Mouse (Mus musculus) bone marrow macrophage, adult 2 months (primary cell): ENCODE results near the gene Cnn3. TPM values are rescaled to one million over a fixed set of nuclear protein-coding genes. Genes with fewer than 3 reads are reported as not detected.

ENCODE experiments used
- H3K27ac ChIP-seq: 2 replicates; pipeline ENCODE4 v1.5.1; 2012; ENCODE audit warnings: low read depth, low read length; ENCODE audit not compliant: insufficient read depth
- H3K4me1 ChIP-seq: 2 replicates; pipeline ENCODE4 v1.6.1; 2012; ENCODE audit warnings: low read length; ENCODE audit not compliant: control insufficient read depth, insufficient read depth
- H3K4me3 ChIP-seq: 2 replicates; pipeline ENCODE4 v1.5.1; 2012; ENCODE audit warnings: mild to moderate bottlenecking, low read length, moderate library complexity; ENCODE audit not compliant: insufficient read depth
- CTCF ChIP-seq: IDR thresholded peaks from 2 replicates; pipeline ENCODE4 v1.5.1; 2012; ENCODE audit warnings: low read depth, mild to moderate bottlenecking, low read length, moderate library complexity
- POLR2A ChIP-seq: IDR thresholded peaks from 2 replicates; pipeline ENCODE4 v1.6.1; 2012; ENCODE audit warnings: mild to moderate bottlenecking, low read depth, low read length, borderline replicate concordance
- polyA plus RNA-seq: library from polyadenylated mRNA; stranded (reverse); fragments of >200 nt; gene quantifications from 2 replicates; pipeline ENCODE4 v1.2.4, GENCODE M21; 2012; ENCODE audit not compliant: missing spikeins, insufficient read depth, insufficient read length

Gene Cnn3
- polyA plus RNA-seq, 1 experiment, result 1.3 TPM

DNA sequence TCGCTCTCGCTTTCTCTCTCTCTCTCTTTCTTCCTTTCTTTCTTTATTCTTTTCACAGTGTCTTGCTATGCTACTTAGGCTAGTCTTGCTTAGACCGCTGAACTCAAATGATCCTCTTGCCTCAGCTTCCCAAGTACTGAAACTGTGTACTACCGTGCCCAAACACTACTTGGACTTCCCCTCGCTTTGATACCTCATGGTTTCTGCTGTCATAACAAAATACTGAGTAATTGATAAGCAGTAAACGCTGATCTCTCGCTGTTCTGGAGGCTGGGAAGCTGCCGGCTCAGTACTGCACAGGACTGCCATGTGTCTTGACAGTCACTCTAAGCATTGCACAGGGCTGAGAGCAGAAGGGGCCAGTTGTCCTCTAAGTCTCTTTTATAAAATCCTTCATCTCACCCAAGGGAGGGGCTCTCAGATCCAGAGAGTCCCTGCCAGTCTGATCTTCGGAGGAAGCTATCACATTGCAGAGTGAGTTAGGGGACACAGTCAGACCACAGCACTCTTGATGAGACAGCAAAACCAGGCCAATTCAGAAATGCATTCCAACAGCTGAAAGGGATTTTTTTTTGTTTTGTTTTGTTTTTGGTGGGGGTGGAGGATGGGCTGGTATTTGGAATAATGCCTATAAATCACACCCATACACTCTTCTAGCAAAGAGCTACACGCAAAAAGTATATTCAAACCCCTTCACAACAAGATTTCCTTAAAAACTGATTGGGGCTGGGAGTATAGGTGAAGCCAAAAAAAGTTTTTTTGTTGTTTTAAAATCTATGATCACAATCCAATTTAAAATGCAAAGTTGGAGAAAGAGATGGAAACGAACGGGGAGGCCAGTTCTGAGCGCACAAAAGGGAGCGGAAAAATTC, 8.7 kb upstream of the Cnn3 start:
- TF ChIP-seq CTCF (no peak), POLR2A (no peak)
- Histone ChIP-seq H3K4me3 (no peak overlapping the region), H3K27ac (no peak overlapping the region), H3K4me1 (no peaks in the 10 kb centered on the region; the same call in 1 of the 2 replicates)

DNA sequence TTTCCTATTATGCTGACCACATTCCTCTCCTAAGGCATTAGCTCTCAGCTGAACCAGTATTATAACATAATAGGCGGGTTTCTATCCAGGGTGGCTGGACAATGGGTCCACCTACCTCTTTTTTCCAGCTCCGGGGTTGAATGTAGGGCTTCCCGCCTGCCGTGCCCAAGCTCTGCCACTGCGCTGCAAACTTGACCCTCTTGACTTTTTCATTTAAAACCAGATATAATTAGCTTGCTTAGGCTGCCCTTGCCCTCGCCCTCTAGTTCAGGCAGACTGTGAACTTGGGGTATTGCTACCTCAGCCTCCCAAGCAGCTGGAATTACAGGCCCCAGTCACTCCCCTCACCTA, 8.1 kb upstream of the Cnn3 start:
- TF ChIP-seq POLR2A (no peak), CTCF (no peak)
- H3K4me1 ChIP-seq, result no peaks in the 10 kb centered on the region; the same call in 1 of the 2 replicates
- H3K27ac ChIP-seq, result no peak overlapping the region
- H3K4me3 ChIP-seq, result no peak overlapping the region

DNA sequence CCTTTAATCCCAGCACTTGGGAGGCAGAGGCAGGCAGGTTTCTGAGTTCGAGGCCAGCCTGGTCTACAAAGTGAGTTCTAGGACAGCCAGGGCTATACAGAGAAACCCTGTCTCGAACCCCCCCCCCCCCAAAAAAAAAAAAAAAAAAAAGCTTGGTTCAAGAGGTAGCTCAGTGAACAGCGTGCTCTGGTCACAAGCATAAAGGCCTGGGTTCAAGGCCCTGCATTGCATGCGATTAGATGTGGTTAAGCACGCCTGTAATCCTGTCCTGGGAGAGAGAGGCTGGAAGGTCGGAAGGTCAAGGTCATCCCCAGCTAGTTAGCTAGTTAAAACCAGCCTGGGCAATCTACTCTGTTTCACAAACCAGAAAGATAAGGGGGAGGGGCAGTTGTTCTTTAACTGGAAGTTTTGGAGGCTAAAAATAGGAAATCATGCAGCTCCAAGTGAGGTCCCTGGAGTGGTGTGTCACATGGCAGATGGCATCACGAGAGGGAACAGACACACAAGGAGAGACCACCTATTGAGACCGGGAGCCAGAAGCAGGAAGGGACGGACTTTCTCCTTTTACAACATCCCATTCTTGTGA, 7.4 kb upstream of the Cnn3 start:
- Histone ChIP-seq H3K27ac (no peak overlapping the region), H3K4me3 (no peak overlapping the region), H3K4me1 (no peaks in the 10 kb centered on the region; the same call in 1 of the 2 replicates)
- TF ChIP-seq POLR2A (no peak), CTCF (no peak)

DNA sequence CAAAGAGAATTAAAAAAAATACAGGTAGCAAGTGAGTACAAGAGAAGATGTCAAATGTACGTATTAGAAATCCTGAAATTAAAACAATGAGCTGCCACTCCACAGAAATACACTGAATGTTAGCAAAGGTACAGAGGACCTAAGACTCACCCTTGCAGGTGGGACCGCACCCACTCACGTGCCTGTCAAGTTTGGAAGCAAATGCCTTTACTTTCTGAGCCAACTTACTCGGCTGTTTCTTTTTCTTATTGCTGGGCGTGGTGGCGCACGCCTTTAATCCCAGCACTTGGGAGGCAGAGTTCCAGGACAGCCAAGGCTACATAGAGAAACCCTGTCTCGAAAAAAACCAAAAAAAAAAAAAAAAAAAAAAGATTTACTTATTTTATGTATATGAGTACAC, 3.9 kb upstream of the Cnn3 start:
- no peak for TF ChIP-seq POLR2A
- TF ChIP-seq CTCF, result no peak
- Histone ChIP-seq H3K4me3 (no peak overlapping the region), H3K4me1 (no peaks in the 10 kb centered on the region; the same call in 1 of the 2 replicates), H3K27ac (no peak overlapping the region)

DNA sequence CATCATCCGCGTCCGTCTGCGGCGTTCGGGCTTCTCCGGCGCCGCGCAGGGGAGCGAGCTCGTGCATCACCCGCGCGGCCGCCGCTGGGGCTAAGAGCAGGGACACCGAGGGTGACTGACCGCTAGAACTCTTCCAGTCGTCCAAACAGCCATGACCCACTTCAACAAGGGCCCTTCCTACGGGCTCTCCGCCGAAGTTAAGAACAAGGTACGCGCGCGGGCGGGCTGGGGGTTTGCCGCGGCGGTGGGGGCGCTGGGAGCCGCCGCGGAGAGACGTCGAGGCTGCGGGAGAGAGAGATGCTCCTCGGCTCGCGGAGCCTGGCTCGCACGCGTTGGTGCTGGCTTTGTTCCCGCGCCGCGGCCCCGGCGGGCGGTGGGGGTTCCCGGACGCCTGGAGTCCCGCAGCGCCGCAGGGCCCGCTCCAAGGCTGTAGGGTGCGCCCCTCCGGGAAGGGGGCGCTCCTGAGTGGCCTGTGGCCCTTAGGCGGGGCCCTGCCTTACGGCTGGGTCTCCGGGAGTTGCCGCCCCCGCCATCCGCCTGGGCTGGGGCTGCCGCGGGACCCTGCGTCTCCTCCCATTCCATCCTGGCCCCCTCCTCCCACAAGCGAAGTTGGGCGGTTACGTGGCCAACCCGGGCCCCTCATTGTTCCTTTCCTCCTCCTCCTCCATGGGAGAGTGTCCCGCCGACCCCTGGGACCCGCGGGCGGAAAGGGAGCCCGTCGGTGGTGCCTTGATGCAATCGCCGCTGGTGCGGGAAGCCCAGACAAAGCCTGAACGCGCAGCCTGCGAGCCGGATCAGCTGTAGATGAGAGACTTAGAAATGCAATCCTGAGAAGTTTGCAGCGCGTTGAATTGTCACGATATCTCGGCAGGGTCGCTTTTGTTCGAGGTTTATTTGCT, 573 bp downstream of the Cnn3 start:
- TF ChIP-seq POLR2A (no peak), CTCF (no peak)
- Histone ChIP-seq H3K27ac (no peak overlapping the region), H3K4me3 (peak overlapping the region; percentile 47), H3K4me1 (no peaks in the 10 kb centered on the region; the same call in 1 of the 2 replicates)

DNA sequence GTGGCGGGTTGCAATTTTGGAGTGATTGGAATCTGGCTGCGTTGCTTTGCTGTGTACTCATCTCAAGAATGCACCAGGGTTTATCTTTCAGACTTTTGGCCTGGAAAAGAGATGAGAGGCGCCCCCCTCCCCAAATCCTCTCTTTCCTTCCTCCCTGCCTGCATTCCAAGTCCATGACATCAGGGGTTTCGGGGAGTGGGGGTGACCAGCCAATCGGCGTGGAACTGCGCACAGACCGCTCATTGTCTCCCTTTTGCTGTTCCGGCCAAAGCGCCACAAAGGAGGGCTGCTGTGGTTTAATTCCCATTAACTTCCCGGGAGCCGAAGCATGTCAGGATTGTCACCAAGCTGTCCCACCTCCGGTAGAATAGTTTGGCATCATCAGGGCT, 1.2 kb downstream of the Cnn3 start:
- no peak for TF ChIP-seq POLR2A
- TF ChIP-seq CTCF, result no peak
- Histone ChIP-seq H3K4me3 (no peak overlapping the region), H3K4me1 (no peaks in the 10 kb centered on the region; the same call in 1 of the 2 replicates), H3K27ac (no peak overlapping the region)

DNA sequence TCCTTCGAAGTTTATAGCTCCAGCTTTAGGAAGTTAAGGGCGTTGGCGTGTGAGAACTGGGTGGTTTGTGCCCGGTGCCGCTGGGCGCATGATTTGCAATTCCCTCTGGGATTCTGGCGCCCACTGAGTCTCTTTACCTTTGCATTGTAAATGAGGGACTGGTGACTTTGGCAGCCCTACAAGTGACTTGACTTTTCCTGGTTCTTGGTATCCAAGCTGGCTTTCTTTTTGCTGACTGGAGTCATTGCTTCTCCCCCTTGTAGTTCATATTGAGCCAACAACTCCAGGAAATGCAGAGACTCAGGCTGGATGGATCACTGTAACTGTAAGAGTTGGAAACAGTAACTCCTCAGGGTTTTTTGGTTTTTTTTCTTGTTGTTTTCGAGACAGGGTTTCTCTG, 1.9 kb downstream of the Cnn3 start:
- Histone ChIP-seq H3K27ac (no peak overlapping the region), H3K4me1 (no peaks in the 10 kb centered on the region; the same call in 1 of the 2 replicates), H3K4me3 (no peak overlapping the region)
- TF ChIP-seq CTCF (no peak), POLR2A (no peak)

DNA sequence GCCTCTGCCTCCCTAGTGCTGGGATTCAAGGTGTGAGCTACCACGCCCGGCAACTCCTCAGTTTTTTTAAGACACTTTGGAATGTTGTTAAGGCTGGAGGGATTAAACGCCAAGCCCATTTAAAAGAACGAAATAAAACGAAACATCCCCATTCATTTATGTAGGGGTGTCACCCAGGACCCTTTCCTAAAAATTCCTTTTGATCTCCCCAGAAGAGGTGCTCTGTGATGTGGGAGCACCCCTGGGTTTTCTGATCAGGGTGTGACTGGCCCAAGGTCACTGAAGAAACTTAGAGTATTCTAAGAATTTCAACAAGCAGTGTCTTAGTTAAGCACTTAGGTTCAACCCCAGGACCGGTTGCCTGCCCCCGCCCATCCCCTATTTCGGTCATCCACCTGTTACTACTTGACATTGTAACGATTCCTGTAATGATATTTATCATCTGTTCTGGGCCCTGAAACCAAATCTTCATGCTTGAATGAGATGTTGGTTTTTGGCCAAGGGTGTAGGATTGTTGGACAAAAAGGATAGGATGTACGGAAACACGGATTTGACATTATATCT, 2.5 kb downstream of the Cnn3 start:
- Histone ChIP-seq H3K27ac (no peak overlapping the region), H3K4me3 (no peak overlapping the region)
- TF ChIP-seq CTCF (no peak), POLR2A (no peak)

DNA sequence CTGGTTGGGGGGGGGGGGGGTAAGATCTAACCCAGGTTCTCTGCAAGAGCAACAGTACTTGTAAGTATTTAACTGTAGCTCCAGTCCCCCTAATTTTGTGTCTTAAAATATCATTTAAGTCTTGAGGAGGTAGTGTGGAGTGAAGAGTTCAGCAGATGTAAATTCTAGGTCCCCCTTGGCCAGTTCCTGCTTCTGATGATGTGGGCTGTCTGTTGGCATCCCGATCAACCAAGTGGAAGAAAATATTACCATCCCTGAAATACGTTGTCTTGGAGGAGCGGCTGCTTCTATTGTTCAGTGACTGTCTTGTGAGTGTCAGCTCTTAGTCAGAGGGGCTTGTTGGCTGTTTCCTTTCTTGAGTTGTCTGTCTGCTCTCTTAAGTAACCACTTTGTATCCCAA, 3.2 kb downstream of the Cnn3 start:
- TF ChIP-seq POLR2A (no peak), CTCF (no peak)
- H3K4me1 ChIP-seq, result no peaks in the 10 kb centered on the region; the same call in 1 of the 2 replicates

More for the DNA sequence above, 2.5 kb downstream of the Cnn3 start:
- H3K4me1 ChIP-seq, result no peaks in the 10 kb centered on the region; the same call in 1 of the 2 replicates

More for the DNA sequence above, 3.2 kb downstream of the Cnn3 start:
- Histone ChIP-seq H3K27ac (no peak overlapping the region), H3K4me3 (no peak overlapping the region)
